Mouse (Mus musculus) embryonic fibroblast, embryonic 13.5 days (primary cell): ENCODE results near the gene AI597479. TPM values are rescaled to one million over a fixed set of nuclear protein-coding genes. Genes with fewer than 3 reads are reported as not detected.

Experiments used
- H3K27ac ChIP-seq: 2 replicates; pipeline ENCODE4 v1.5.1; 2012; ENCODE audit warnings: low read length, control low read depth, inconsistent platforms; ENCODE audit not compliant: insufficient read depth
- H3K4me1 ChIP-seq: 2 replicates; pipeline ENCODE4 v1.6.1; 2011; ENCODE audit warnings: low read length; ENCODE audit not compliant: control insufficient read depth, insufficient read depth
- H3K4me3 ChIP-seq: 2 replicates; pipeline ENCODE4 v1.5.1; 2011; ENCODE audit warnings: mild to moderate bottlenecking, control low read depth, low read length; ENCODE audit not compliant: insufficient read depth
- CTCF ChIP-seq: IDR thresholded peaks from 2 replicates; pipeline ENCODE4 v1.5.1; 2011; ENCODE audit warnings: mild to moderate bottlenecking, control low read depth, low read length, moderate library complexity, borderline replicate concordance; ENCODE audit not compliant: insufficient read depth
- POLR2A ChIP-seq: IDR thresholded peaks from 2 replicates; pipeline ENCODE4 v1.6.1; 2011; ENCODE audit warnings: low read depth, mild to moderate bottlenecking, control low read depth, low read length, moderate library complexity
- polyA plus RNA-seq: library from polyadenylated mRNA; stranded (reverse); fragments of >200 nt; gene quantifications from 2 replicates; pipeline ENCODE4 v1.2.4, GENCODE M21; 2011; ENCODE audit warnings: low read depth; ENCODE audit not compliant: missing spikeins, insufficient read length

AI597479 gene
- polyA plus RNA-seq, 1 experiment, result 18.9 TPM

GRCm38 (mm10) chr1:43082946-43083345 lies 15.6 kb upstream of the AI597479 start:
- TF ChIP-seq POLR2A (no peak), CTCF (no peak)
- Histone ChIP-seq H3K27ac (no peak overlapping the region), H3K4me1 (no peaks in the 10 kb centered on the region), H3K4me3 (no peak overlapping the region)

GRCm38 (mm10) chr1:43090418-43090817 lies 8.1 kb upstream of the AI597479 start:
- no peak overlapping the region for H3K4me3 ChIP-seq
- no peak overlapping the region for H3K27ac ChIP-seq
- TF ChIP-seq POLR2A (no peak), CTCF (no peak)
- H3K4me1 ChIP-seq, result no peaks in the 10 kb centered on the region

DNA sequence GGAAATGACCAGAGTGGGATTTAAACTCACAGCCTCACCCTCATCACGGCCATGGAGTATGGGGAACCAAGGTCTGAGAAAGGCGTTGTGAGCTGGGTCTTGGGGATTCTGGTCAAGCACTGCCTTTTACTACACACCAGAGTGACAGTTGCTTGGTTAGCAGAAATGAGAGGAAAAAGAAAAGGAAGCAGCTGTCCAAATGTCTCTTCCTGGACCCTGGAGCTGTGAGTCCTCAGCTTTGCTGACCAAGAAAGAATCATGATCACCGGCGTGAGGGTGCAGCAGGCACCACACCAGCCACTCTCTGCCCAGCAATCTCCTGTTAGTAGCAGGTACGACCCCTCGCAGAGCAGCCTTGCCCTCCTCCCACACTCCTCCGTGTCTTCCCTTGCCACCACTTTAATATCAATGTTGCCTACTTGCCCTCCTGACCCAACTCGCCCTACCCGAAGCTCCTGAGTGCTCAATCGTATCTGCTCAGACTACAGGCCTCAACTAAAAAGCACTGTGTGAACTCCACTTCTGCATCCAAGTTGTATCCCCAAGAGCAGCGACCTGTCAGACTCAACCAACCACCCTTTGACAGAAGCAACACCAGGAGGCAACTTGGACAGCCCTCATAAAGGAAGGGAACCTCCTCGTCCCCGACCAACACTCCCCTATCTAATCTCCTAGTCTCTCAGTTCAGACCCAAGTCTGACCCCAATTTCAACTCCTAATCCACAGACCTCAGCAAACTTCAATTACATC lies 7.0 kb upstream of the AI597479 start:
- Histone ChIP-seq H3K27ac (no peak overlapping the region), H3K4me3 (peak overlapping the region; percentile 81), H3K4me1 (no peaks in the 10 kb centered on the region)
- no peak for TF ChIP-seq CTCF
- no peak for TF ChIP-seq POLR2A

DNA sequence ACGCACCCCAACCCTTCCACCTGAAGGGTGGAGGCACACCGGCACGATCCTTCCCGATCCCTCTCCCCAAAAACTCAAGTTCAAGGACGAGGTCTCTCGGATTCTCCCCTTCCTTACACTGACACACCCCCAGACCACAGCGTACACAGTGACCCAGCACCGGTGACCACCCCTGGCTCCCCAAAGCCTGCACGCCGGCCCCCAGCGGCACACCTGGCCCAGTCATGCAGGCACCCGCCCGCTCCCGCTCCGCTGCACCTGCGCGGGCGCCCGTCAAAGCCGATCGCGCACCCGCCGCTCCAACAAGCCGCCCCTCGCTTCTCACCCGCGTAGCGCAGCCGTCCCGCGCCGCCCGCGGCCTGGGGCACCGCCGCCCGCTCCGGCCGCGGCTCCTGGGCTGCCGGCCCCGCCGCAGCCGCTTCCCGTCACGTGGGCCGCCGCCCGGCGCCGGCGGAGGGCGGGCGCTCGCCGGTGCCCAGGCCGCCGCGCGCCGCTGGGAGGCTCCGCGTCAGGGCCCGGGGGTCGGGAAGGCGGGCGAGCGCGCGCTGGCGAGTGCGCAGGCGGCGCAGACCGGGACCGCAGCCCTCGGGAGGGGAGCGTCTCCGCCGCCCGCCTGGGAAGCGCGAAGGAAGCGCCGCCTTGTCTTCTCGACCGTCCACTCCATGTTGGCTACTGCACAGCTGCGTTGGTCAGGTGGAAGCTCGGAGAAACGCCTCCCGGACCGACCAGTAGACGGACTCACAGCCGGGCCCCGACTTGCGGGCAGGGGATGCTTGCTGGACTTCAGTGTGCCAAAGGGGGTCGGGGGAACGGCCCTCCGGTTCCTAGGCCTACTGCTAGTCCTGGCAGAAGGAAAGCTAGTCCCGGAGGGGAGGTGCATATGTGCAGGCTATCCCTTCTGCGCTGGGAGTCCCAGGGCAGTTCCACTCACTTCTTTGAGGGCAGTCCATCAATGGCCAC lies 6.2 kb upstream of the AI597479 start:
- TF ChIP-seq POLR2A (peak; percentile 52), CTCF (no peak)
- peak overlapping the region; percentile 3; the same call in 1 of the 2 replicates for H3K27ac ChIP-seq
- no peaks in the 10 kb centered on the region for H3K4me1 ChIP-seq

GRCm38 (mm10) chr1:43094206-43094605 lies 4.3 kb upstream of the AI597479 start:
- H3K27ac ChIP-seq, result no peak overlapping the region
- no peak overlapping the region for H3K4me3 ChIP-seq
- TF ChIP-seq POLR2A (no peak), CTCF (no peak)
- H3K4me1 ChIP-seq, result no peaks in the 10 kb centered on the region

More for the DNA sequence above, 6.2 kb upstream of the AI597479 start:
- H3K4me3 ChIP-seq, result peak overlapping the region; percentile 81

- no peaks in the 10 kb centered on the region for H3K4me1 ChIP-seq
- TF ChIP-seq CTCF (no peak), POLR2A (no peak)
- H3K4me3 ChIP-seq, result no peak overlapping the region
- H3K27ac ChIP-seq, result no peak overlapping the region
Observed at GRCm38 (mm10) chr1:43108729-43109128, 10.2 kb downstream of the AI597479 start.

DNA sequence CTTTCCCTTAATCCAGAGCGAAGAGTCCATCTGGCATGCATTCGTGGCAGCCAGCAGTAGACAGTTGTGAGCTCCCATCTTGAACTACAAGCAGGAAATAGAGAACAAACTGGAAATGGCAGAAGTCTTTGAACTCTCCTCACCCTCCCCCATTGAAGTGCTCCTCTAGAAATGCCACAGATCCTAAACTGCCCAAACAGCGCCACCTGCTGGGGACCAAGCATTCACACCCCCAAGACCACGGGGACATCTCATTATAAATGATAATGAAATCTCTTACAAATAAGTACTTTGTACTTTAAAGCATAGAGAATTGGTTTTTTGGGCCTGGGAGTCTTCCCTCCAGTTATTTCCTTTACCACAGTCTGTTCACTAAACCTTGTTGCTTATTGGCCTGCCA lies 12.0 kb downstream of the AI597479 start:
- Histone ChIP-seq H3K4me1 (no peaks in the 10 kb centered on the region), H3K4me3 (no peak overlapping the region), H3K27ac (no peak overlapping the region)
- peak; percentile 50; the same call in 1 of the 2 replicates for TF ChIP-seq CTCF
- no peak for TF ChIP-seq POLR2A

DNA sequence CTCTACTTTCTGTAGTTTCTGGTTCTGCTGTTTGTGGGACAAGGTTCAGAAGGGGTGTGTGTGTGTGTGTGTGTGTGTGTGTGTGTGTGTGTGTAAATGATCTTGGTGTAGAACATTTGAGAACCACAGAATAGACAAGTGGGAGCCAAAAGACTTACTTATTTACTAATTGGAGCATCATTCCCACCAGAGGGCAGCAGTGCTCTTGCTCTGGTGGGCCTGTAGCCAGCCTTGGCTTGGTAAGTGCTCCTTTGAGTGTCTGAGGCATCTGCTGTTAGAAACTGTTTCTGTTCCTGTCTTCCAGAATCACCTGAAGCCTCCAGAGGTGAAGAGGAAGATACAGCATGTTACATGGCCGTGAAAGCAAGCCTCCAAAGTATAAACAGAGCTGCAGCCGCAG lies 14.4 kb downstream of the AI597479 start:
- Histone ChIP-seq H3K4me1 (no peaks in the 10 kb centered on the region), H3K4me3 (no peak overlapping the region), H3K27ac (no peak overlapping the region)
- TF ChIP-seq CTCF (peak; percentile 73; the same call in 1 of the 2 replicates), POLR2A (no peak)

DNA sequence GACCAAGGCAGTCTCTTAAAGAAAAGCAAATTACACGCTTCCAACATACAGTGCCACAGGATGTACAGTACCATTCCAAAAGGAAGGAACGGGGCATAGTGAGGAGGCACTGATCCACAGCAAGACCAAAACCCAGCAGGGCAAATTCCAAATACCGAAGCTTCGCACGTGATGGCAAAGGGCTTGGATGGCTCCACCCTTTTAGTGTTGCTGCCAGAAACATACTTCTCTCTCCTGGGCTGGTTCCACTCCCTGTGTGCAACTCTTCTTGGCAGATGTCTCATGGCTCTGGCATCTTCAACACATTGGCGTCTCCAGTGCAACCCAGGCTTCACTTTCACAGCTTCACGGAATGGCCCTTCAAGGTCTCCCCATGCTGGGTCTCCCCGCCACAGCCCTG lies 18.9 kb downstream of the AI597479 start:
- TF ChIP-seq CTCF, result no peak
- Histone ChIP-seq H3K27ac (no peak overlapping the region), H3K4me1 (no peaks in the 10 kb centered on the region), H3K4me3 (no peak overlapping the region)
